Mouse (Mus musculus) C2C12 (cell line): ENCODE measurements around the gene Tmco4.

Source experiments
- CEBPB ChIP-seq: IDR thresholded peaks from one replicate; pipeline ENCODE4 v1.6.1; 2011; ENCODE audit warnings: low read depth, mild to moderate bottlenecking, control low read depth, moderate library complexity
- CTCF ChIP-seq: IDR thresholded peaks from one replicate; pipeline ENCODE4 v1.5.1; 2011; ENCODE audit not compliant: control insufficient read depth, insufficient read depth, insufficient read length

- no peak for TF ChIP-seq CTCF
- TF ChIP-seq CEBPB, result no peak
Measured at GRCm38 (mm10) chr4:138934456-138935145, 38.1 kb upstream of the Tmco4 start.
